Mouse (Mus musculus): ENCODE results near the gene Gm17535.
"Not testable (repeated sequence)": the region's sequence is repeated elsewhere in the genome, so short reads cannot be mapped to it uniquely, and the experiment has no call there.

GRCm38 (mm10) chr9:3017108-3017507, 17.3 kb upstream of the Gm17535 start, which contains the start of gene Gm10719:
- not testable (repeated sequence) for TF ChIP-seq CTCF (IDR thresholded peaks at IDR 0.05; ENCODE audit: control insufficient read depth, insufficient read depth, insufficient read length); MYOD1 (IDR thresholded peaks at IDR 0.05; ENCODE audit: control insufficient read depth, insufficient read length, low read depth); MYOG (IDR thresholded peaks at IDR 0.05; ENCODE audit: control insufficient read depth, extremely low read depth, insufficient read length); MAX (IDR thresholded peaks at IDR 0.05); USF1 (IDR thresholded peaks at IDR 0.05; ENCODE audit: low read depth)
